Mouse (Mus musculus): Measurements from ENCODE around the gene Fgg. TPM values are rescaled to one million over a fixed set of nuclear protein-coding genes. Genes with fewer than 3 reads are reported as not detected.

Fgg gene
- total RNA-seq (2023), result not detected in 4 replicates

GRCm38 (mm10) chr3:83007557-83007956 is at the start of gene Fgg:
Gene Fgg (plus strand): TSS chr3:83007724.

GRCm38 (mm10) chr3:83025475-83026301 is 18.2 kb downstream of the Fgg start, which contains the start of gene Fga:
Gene Fga (plus strand): TSS chr3:83026076.

DNA sequence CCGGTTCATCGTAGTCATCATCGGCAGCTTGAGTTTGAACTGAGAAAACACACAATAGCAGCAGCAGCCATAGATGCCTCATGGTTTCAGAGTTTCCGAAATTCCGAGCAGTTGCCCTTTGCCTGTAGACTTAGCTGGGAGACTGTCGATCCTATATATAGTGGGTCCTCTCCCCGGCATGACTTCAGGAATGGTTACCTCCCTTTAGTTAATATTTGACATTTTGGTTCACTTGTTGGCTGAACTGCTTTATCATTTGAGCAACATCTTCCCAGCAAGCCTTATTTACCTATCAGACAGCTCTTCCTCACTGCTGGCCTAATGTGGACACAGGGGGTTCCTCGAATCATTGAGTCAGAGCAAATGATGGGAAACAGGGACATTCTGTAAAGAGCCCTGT is 42.2 kb downstream of the Fgg start, which contains the start of gene Fgb:
Gene Fgb, minus strand, starts transcription at position 184 of the 400 bp plus-strand sequence.

GRCm38 (mm10) chr3:83055281-83056038 is 47.9 kb downstream of the Fgg start, which contains the start of gene Plrg1:
Gene Plrg1 (plus strand): TSS chr3:83055522.

Other genes starting within 250 kb of the Fgg start
- gene Rbm46, start 131.2 kb upstream of the Fgg start, total RNA-seq (2023), result not detected in 4 replicates
- not detected in 4 replicates for gene Lrat, start 103.8 kb upstream of the Fgg start, total RNA-seq (2023)
- gene Fga, start 18.4 kb downstream of the Fgg start, total RNA-seq (2023), result not detected in 4 replicates
- gene Fgb, start 42.1 kb downstream of the Fgg start, total RNA-seq (2023), result not detected in 4 replicates
- 62.5 to 73.1 TPM (median 67.8 TPM) in 4 replicates for gene Plrg1, start 47.8 kb downstream of the Fgg start, total RNA-seq (2023)
- gene Dchs2, start 120.2 kb downstream of the Fgg start, total RNA-seq (2023), result 0.06 TPM in 1 of 4 replicates, not detected in the others

All from B cell, adult 62 days (primary cell).